Mouse (Mus musculus) cerebellum, postnatal 10 days (tissue): ENCODE measurements around the gene Il5ra.

ENCODE experiments used
- DNase-seq, 2 experiments: peaks; one replicate each; pipeline ENCODE4 v3.0.0; 2021; ENCODE audit warnings: mixed read lengths in 2 of 2

The Il5ra gene

GRCm38 (mm10) chr6:106738229-106738628 lies 10.6 kb downstream of the Il5ra start:
- DNase-seq, result no peak

- no peak for DNase-seq
These were observed 16.3 kb downstream of the Il5ra start for GRCm38 (mm10) chr6:106732563-106732962.

- no peak for DNase-seq
These were observed 19.0 kb downstream of the Il5ra start for GRCm38 (mm10) chr6:106729682-106730314.

- no peak for DNase-seq
These were observed 21.1 kb downstream of the Il5ra start for GRCm38 (mm10) chr6:106727703-106728102.

GRCm38 (mm10) chr6:106726078-106726477 lies 22.8 kb downstream of the Il5ra start:
- no peak for DNase-seq

- no peak for DNase-seq
These were observed 23.2 kb downstream of the Il5ra start for GRCm38 (mm10) chr6:106725642-106726041.

GRCm38 (mm10) chr6:106705506-106706035 lies 43.3 kb downstream of the Il5ra start:
- no peak for DNase-seq

- no peak for DNase-seq
These were observed 46.9 kb downstream of the Il5ra start for GRCm38 (mm10) chr6:106701931-106702330.

- no peak for DNase-seq
These were observed 73.3 kb downstream of the Il5ra start for GRCm38 (mm10) chr6:106675581-106675980.

- peak; percentile 61 to 68 for DNase-seq
These were observed 84.8 kb downstream of the Il5ra start for GRCm38 (mm10) chr6:106663780-106664651.
